Mouse (Mus musculus): Measurements from ENCODE around the gene Ric3. TPM values are rescaled to one million over a fixed set of nuclear protein-coding genes. Genes with fewer than 3 reads are reported as not detected.
"Not testable (repeated sequence)": the region's sequence is repeated elsewhere in the genome, so short reads cannot be mapped to it uniquely, and the experiment has no call there.

Gene Ric3
- polyA plus RNA-seq, 1 experiment from 2014 or later = 2.5 TPM

GRCm38 (mm10) chr7:109101167-109101566, 18.0 kb upstream of the Ric3 start:
- H3K9me3 ChIP-seq (ENCODE audit: control insufficient read depth, low read length) = no peaks in the 10 kb centered on the region
- no peaks in the 10 kb centered on the region for H3K36me3 ChIP-seq (ENCODE audit: control insufficient read depth, insufficient read depth, low read length)
- ATAC-seq (replicated peaks; ENCODE audit: low FRiP score, low TSS enrichment, low read depth) (no peak), DNase-seq (ENCODE audit: low spot score) (no peak)
- H3K9ac ChIP-seq (ENCODE audit: low read length) = no peak overlapping the region
- H3K27me3 ChIP-seq (replicated peaks; ENCODE audit: control insufficient read depth, insufficient read depth, low read length) = no peaks in the 10 kb centered on the region
- H3K4me1 ChIP-seq (replicated peaks; ENCODE audit: control insufficient read depth, insufficient read depth, low read length) = no peaks in the 10 kb centered on the region
- H3K4me2 ChIP-seq (ENCODE audit: low read length) = no peak overlapping the region
- 84% methylated on average over 3 of the region's 3 CpGs for WGBS
- no peak overlapping the region for H3K4me3 ChIP-seq (ENCODE audit: low read depth, low read length)
- H3K27ac ChIP-seq (ENCODE audit: low read depth) = no peak overlapping the region

GRCm38 (mm10) chr7:109098145-109099018, 15.3 kb upstream of the Ric3 start:
- H3K9me3 ChIP-seq (ENCODE audit: control insufficient read depth, low read length) = no peaks in the 10 kb centered on the region
- ATAC-seq (replicated peaks; ENCODE audit: low FRiP score, low TSS enrichment, low read depth) (no peak), DNase-seq (ENCODE audit: low spot score) (peak; percentile 60)
- H3K4me3 ChIP-seq (ENCODE audit: low read depth, low read length) = no peak overlapping the region
- WGBS = 33% methylated on average over 6 of the region's 6 CpGs
- no peaks in the 10 kb centered on the region for H3K4me1 ChIP-seq (replicated peaks; ENCODE audit: control insufficient read depth, insufficient read depth, low read length)
- H3K4me2 ChIP-seq (ENCODE audit: low read length) = no peak overlapping the region
- H3K27me3 ChIP-seq (replicated peaks; ENCODE audit: control insufficient read depth, insufficient read depth, low read length) = no peaks in the 10 kb centered on the region
- H3K36me3 ChIP-seq (ENCODE audit: control insufficient read depth, insufficient read depth, low read length) = no peaks in the 10 kb centered on the region
- H3K27ac ChIP-seq (ENCODE audit: low read depth) = no peak overlapping the region
- H3K9ac ChIP-seq (ENCODE audit: low read length) = no peak overlapping the region

- DNase-seq (ENCODE audit: low spot score) (no peak), ATAC-seq (replicated peaks; ENCODE audit: low FRiP score, low TSS enrichment, low read depth) (no peak)
- H3K36me3 ChIP-seq (ENCODE audit: control insufficient read depth, insufficient read depth, low read length) = no peaks in the 10 kb centered on the region
- no peak overlapping the region for H3K4me3 ChIP-seq (ENCODE audit: low read depth, low read length)
- no peaks in the 10 kb centered on the region for H3K27me3 ChIP-seq (replicated peaks; ENCODE audit: control insufficient read depth, insufficient read depth, low read length)
- H3K4me2 ChIP-seq (ENCODE audit: low read length) = no peak overlapping the region
- WGBS = 66% methylated on average over 7 of the region's 7 CpGs
- no peak overlapping the region for H3K9ac ChIP-seq (ENCODE audit: low read length)
- H3K9me3 ChIP-seq (ENCODE audit: control insufficient read depth, low read length) = no peaks in the 10 kb centered on the region
- H3K4me1 ChIP-seq (replicated peaks; ENCODE audit: control insufficient read depth, insufficient read depth, low read length) = no peaks in the 10 kb centered on the region
- H3K27ac ChIP-seq (ENCODE audit: low read depth) = no peak overlapping the region
These were observed 14.1 kb upstream of the Ric3 start for GRCm38 (mm10) chr7:109097203-109097602.

- DNase-seq (ENCODE audit: low spot score) (no peak), ATAC-seq (replicated peaks; ENCODE audit: low FRiP score, low TSS enrichment, low read depth) (no peak)
- H3K4me3 ChIP-seq (ENCODE audit: low read depth, low read length) = no peak overlapping the region
- no peaks in the 10 kb centered on the region for H3K4me1 ChIP-seq (replicated peaks; ENCODE audit: control insufficient read depth, insufficient read depth, low read length)
- H3K27ac ChIP-seq (ENCODE audit: low read depth) = no peak overlapping the region
- H3K36me3 ChIP-seq (ENCODE audit: control insufficient read depth, insufficient read depth, low read length) = no peaks in the 10 kb centered on the region
- no peak overlapping the region for H3K4me2 ChIP-seq (ENCODE audit: low read length)
- no peaks in the 10 kb centered on the region for H3K27me3 ChIP-seq (replicated peaks; ENCODE audit: control insufficient read depth, insufficient read depth, low read length)
- no peaks in the 10 kb centered on the region for H3K9me3 ChIP-seq (ENCODE audit: control insufficient read depth, low read length)
- no peak overlapping the region for H3K9ac ChIP-seq (ENCODE audit: low read length)
- 73% methylated on average over 4 of the region's 4 CpGs for WGBS
These were observed 13.5 kb upstream of the Ric3 start for GRCm38 (mm10) chr7:109096618-109097017.

GRCm38 (mm10) chr7:109094294-109094693, 11.2 kb upstream of the Ric3 start:
- ATAC-seq (replicated peaks; ENCODE audit: low FRiP score, low TSS enrichment, low read depth) (no peak), DNase-seq (ENCODE audit: low spot score) (no peak)
- Histone ChIP-seq H3K9me3 (ENCODE audit: control insufficient read depth, low read length) (no peaks in the 10 kb centered on the region), H3K4me3 (ENCODE audit: low read depth, low read length) (no peak overlapping the region), H3K27ac (ENCODE audit: low read depth) (no peak overlapping the region), H3K27me3 (replicated peaks; ENCODE audit: control insufficient read depth, insufficient read depth, low read length) (no peaks in the 10 kb centered on the region), H3K36me3 (ENCODE audit: control insufficient read depth, insufficient read depth, low read length) (no peaks in the 10 kb centered on the region), H3K4me2 (ENCODE audit: low read length) (no peak overlapping the region), H3K4me1 (replicated peaks; ENCODE audit: control insufficient read depth, insufficient read depth, low read length) (no peaks in the 10 kb centered on the region), H3K9ac (ENCODE audit: low read length) (no peak overlapping the region)
- 87% methylated on average over 7 of the region's 7 CpGs for WGBS

- not testable (repeated sequence) for ATAC-seq (replicated peaks; ENCODE audit: low FRiP score, low TSS enrichment, low read depth)
These were observed 8.2 kb upstream of the Ric3 start for GRCm38 (mm10) chr7:109091316-109091715.

GRCm38 (mm10) chr7:109086946-109087345, 3.8 kb upstream of the Ric3 start:
- DNase-seq (ENCODE audit: low spot score) (no peak), ATAC-seq (replicated peaks; ENCODE audit: low FRiP score, low TSS enrichment, low read depth) (no peak)
- no peaks in the 10 kb centered on the region for H3K36me3 ChIP-seq (ENCODE audit: control insufficient read depth, insufficient read depth, low read length)
- no peak overlapping the region for H3K4me2 ChIP-seq (ENCODE audit: low read length)
- H3K27ac ChIP-seq (ENCODE audit: low read depth) = no peak overlapping the region
- H3K9me3 ChIP-seq (ENCODE audit: control insufficient read depth, low read length) = no peaks in the 10 kb centered on the region
- H3K4me3 ChIP-seq (ENCODE audit: low read depth, low read length) = no peak overlapping the region
- peaks cover 20% of the 10 kb centered on the region for H3K27me3 ChIP-seq (replicated peaks; ENCODE audit: control insufficient read depth, insufficient read depth, low read length)
- WGBS = 12% methylated on average over 2 of the region's 2 CpGs
- H3K9ac ChIP-seq (ENCODE audit: low read length) = no peak overlapping the region
- H3K4me1 ChIP-seq (replicated peaks; ENCODE audit: control insufficient read depth, insufficient read depth, low read length) = no peaks in the 10 kb centered on the region

More at GRCm38 (mm10) chr7:109091316-109091715, 8.2 kb upstream of the Ric3 start:
- H3K4me3 ChIP-seq (ENCODE audit: low read depth, low read length); DNase-seq (ENCODE audit: low spot score); H3K4me2 ChIP-seq (ENCODE audit: low read length); H3K36me3 ChIP-seq (ENCODE audit: control insufficient read depth, insufficient read depth, low read length); H3K27me3 ChIP-seq (replicated peaks; ENCODE audit: control insufficient read depth, insufficient read depth, low read length); H3K4me1 ChIP-seq (replicated peaks; ENCODE audit: control insufficient read depth, insufficient read depth, low read length); H3K9ac ChIP-seq (ENCODE audit: low read length); H3K9me3 ChIP-seq (ENCODE audit: control insufficient read depth, low read length); H3K27ac ChIP-seq (ENCODE audit: low read depth): not testable (repeated sequence)
- WGBS = 80% methylated on average over 2 of the region's 2 CpGs

GRCm38 (mm10) chr7:109083813-109084184, 668 bp upstream of the Ric3 start:
- ATAC-seq (replicated peaks; ENCODE audit: low FRiP score, low TSS enrichment, low read depth) = no peak
- Histone ChIP-seq H3K4me3 (ENCODE audit: low read depth, low read length) (no peak overlapping the region), H3K36me3 (ENCODE audit: control insufficient read depth, insufficient read depth, low read length) (no peaks in the 10 kb centered on the region), H3K27ac (ENCODE audit: low read depth) (no peak overlapping the region), H3K9me3 (ENCODE audit: control insufficient read depth, low read length) (no peaks in the 10 kb centered on the region), H3K4me2 (ENCODE audit: low read length) (no peak overlapping the region), H3K27me3 (replicated peaks; ENCODE audit: control insufficient read depth, insufficient read depth, low read length) (peaks cover 20% of the 10 kb centered on the region), H3K9ac (ENCODE audit: low read length) (no peak overlapping the region), H3K4me1 (replicated peaks; ENCODE audit: control insufficient read depth, insufficient read depth, low read length) (no peaks in the 10 kb centered on the region)
- 82% methylated on average over 4 of the region's 4 CpGs for WGBS
- no peak for DNase-seq (ENCODE audit: low spot score)

All from intestine, embryonic 14.5 days (tissue).